Mouse (Mus musculus): ENCODE measurements at regions not wholly inside any gene's neighbourhood (a gene's known extent, or its start where the extent isn't known, plus 50 kb on each side); places are given as distances from the start of the nearest gene placed in this dataset.
"Not testable (repeated sequence)": the region's sequence is repeated elsewhere in the genome, so short reads cannot be mapped to it uniquely, and the experiment has no call there.

DNA sequence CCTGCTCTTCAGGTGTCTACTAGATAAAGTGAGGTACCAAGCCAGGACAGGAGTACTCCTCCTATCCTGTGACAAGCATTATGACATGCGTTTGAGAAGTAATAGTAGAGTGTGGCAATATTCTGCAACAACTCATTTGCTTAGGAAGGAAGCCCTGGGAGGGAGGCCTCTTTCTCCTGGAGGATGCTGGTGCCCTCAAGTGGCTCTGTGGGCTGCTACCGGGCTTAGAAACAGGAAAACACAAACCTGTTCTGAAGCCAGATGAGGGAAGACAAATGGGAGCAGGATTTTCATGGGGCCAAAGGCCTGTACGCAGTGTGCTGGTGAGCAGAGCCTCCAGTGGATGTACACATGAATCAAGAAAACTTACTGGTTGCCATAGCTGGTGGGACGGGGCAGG, 123.8 kb upstream of the Diaph3 start:
- WGBS = 83% methylated on average over 4 of the region's 4 CpGs
- no peaks in the 10 kb centered on the region for H3K36me3 ChIP-seq (ENCODE audit: control insufficient read depth, insufficient read depth, low read length)
- TF ChIP-seq POLR2A (IDR thresholded peaks at IDR 0.05; ENCODE audit: control insufficient read depth, extremely low read depth, insufficient read depth, low read length, poor library complexity) (no peak), CTCF (IDR thresholded peaks at IDR 0.05; ENCODE audit: borderline replicate concordance, control insufficient read depth, extremely low read depth, insufficient read depth, low read length, poor library complexity) (no peak)

DNA sequence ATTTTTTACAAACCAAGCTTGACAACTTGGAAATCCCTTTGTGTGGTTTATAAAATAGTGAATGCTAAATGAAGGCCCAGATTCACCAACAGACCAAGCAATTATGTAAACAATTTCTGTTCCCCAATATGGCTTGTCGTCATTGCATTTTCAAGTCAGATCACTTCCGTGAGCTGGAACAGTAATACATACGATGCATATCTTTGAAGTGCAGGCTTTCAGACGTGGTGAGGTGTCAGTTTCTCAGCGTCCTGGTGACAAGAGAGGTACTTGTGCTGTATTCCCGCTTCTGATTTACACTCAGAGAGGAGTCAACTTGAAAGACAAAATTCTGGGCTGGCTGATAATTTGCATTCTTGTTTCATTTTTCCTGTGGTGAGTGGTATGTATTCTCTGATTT, 125.3 kb upstream of the Diaph3 start:
- no peak overlapping the region for H3K4me3 ChIP-seq (ENCODE audit: control insufficient read depth, insufficient read depth, low read length)
- DNase-seq = no peak
- TF ChIP-seq POLR2A (IDR thresholded peaks at IDR 0.05; ENCODE audit: control insufficient read depth, extremely low read depth, insufficient read depth, low read length, poor library complexity) (no peak), CTCF (IDR thresholded peaks at IDR 0.05; ENCODE audit: borderline replicate concordance, control insufficient read depth, extremely low read depth, insufficient read depth, low read length, poor library complexity) (no peak)
- no peaks in the 10 kb centered on the region for H3K36me3 ChIP-seq (ENCODE audit: control insufficient read depth, insufficient read depth, low read length)
- no peaks in the 10 kb centered on the region for H3K4me1 ChIP-seq (replicated peaks; ENCODE audit: control insufficient read depth, insufficient read depth, low read length)
- H3K27me3 ChIP-seq (ENCODE audit: control insufficient read depth, insufficient read depth, low read length) = no peaks in the 10 kb centered on the region
- no peak overlapping the region for H3K27ac ChIP-seq (ENCODE audit: control insufficient read depth, insufficient read depth, low read length)
- 62% methylated on average over 6 of the region's 6 CpGs for WGBS

More for the DNA sequence above, 123.8 kb upstream of the Diaph3 start:
- Histone ChIP-seq H3K4me3 (ENCODE audit: control insufficient read depth, insufficient read depth, low read length) (no peak overlapping the region), H3K4me1 (replicated peaks; ENCODE audit: control insufficient read depth, insufficient read depth, low read length) (no peaks in the 10 kb centered on the region), H3K27me3 (ENCODE audit: control insufficient read depth, insufficient read depth, low read length) (no peaks in the 10 kb centered on the region), H3K27ac (ENCODE audit: control insufficient read depth, insufficient read depth, low read length) (no peak overlapping the region)
- no peak for DNase-seq

DNA sequence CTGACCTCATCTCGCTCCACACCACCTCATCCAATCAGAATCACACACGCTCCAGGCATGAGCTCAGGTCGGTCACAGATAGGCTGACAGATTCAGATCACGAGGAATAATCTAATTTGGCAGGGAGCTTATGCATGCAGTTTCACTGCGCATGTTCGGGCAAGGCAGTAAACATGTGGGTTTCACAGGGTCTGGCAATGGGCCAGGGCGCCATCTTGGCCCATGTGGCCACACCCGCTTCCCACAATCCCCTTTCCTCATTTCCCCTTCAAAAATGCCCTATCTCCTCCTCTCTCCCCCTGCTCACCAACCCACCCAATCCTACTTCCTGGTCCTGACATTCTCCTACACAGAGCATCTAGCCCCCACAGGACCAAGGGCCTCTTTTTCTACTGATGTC, 127.2 kb upstream of the Tdrd3 start:
- not testable (repeated sequence) for H3K4me3 ChIP-seq (ENCODE audit: control insufficient read depth, insufficient read depth, low read length)
- 97% methylated on average over 8 of the region's 8 CpGs for WGBS

DNA sequence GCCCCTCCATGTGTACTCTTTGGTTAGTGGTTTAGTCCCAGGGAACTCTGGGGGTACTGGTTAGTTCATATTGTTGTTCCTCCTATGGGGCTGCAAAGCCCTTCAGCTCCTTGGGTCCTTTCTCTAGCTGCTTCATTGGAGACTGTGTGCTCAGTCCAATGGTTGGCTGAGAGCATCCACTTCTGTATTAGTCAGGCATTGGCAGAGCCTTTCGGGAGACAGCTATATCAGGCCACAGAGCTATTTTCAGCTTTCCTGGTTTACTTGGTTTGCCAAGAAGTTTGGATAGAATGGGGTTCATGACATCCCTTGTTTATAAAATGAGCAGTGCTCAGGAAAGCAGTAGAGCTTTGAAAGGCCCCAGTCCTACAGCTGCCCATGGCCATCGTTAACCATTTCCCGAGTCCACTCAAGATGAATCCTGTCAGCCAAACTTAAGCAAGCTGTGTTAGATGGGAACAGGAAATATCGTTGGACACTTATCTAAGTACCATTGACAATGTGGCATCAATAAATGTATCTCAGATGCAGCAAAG, 126.7 kb upstream of the Tdrd3 start:
- no peaks in the 10 kb centered on the region for H3K4me1 ChIP-seq (replicated peaks; ENCODE audit: control insufficient read depth, insufficient read depth, low read length)
- no peak overlapping the region for H3K4me3 ChIP-seq (ENCODE audit: control insufficient read depth, insufficient read depth, low read length)
- H3K27me3 ChIP-seq (ENCODE audit: control insufficient read depth, insufficient read depth, low read length) = no peaks in the 10 kb centered on the region
- 94% methylated on average over 4 of the region's 4 CpGs for WGBS
- TF ChIP-seq POLR2A (IDR thresholded peaks at IDR 0.05; ENCODE audit: control insufficient read depth, extremely low read depth, insufficient read depth, low read length, poor library complexity) (no peak), CTCF (IDR thresholded peaks at IDR 0.05; ENCODE audit: borderline replicate concordance, control insufficient read depth, extremely low read depth, insufficient read depth, low read length, poor library complexity) (no peak)
- no peak overlapping the region for H3K27ac ChIP-seq (ENCODE audit: control insufficient read depth, insufficient read depth, low read length)
- DNase-seq = no peak
- no peaks in the 10 kb centered on the region for H3K36me3 ChIP-seq (ENCODE audit: control insufficient read depth, insufficient read depth, low read length)

More for the DNA sequence above, 127.2 kb upstream of the Tdrd3 start:
- not testable (repeated sequence) for H3K4me1 ChIP-seq (replicated peaks; ENCODE audit: control insufficient read depth, insufficient read depth, low read length); DNase-seq; H3K27me3 ChIP-seq (ENCODE audit: control insufficient read depth, insufficient read depth, low read length); H3K27ac ChIP-seq (ENCODE audit: control insufficient read depth, insufficient read depth, low read length); H3K36me3 ChIP-seq (ENCODE audit: control insufficient read depth, insufficient read depth, low read length)

DNA sequence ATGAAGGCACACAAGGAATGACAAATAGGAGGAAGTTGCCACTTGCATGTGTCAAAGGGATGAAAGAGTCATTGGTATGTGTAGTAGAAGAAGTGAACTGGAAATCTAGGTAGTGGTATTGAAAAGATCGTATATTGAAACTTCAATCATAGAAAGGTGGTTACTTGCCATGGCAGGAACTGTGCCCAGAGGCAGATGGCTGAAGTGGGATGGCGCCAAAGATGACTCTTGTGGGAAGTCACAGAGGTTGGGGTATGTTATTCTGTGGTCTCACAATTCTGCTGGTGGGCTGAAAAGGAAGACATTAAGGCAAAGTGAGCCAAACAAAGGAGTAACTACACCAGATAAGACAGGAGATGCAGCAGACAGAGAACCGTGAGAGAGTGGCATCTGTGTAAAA, 121.2 kb upstream of the Tdrd3 start:
- no peaks in the 10 kb centered on the region for H3K36me3 ChIP-seq (ENCODE audit: control insufficient read depth, insufficient read depth, low read length)
- H3K27ac ChIP-seq (ENCODE audit: control insufficient read depth, insufficient read depth, low read length) = no peak overlapping the region
- H3K4me1 ChIP-seq (replicated peaks; ENCODE audit: control insufficient read depth, insufficient read depth, low read length) = no peaks in the 10 kb centered on the region
- no peak for DNase-seq
- H3K27me3 ChIP-seq (ENCODE audit: control insufficient read depth, insufficient read depth, low read length) = no peaks in the 10 kb centered on the region
- no peak for TF ChIP-seq POLR2A (IDR thresholded peaks at IDR 0.05; ENCODE audit: control insufficient read depth, extremely low read depth, insufficient read depth, low read length, poor library complexity)
- no peak for TF ChIP-seq CTCF (IDR thresholded peaks at IDR 0.05; ENCODE audit: borderline replicate concordance, control insufficient read depth, extremely low read depth, insufficient read depth, low read length, poor library complexity)
- no peak overlapping the region for H3K4me3 ChIP-seq (ENCODE audit: control insufficient read depth, insufficient read depth, low read length)
- 89% methylated on average over 3 of the region's 3 CpGs for WGBS

DNA sequence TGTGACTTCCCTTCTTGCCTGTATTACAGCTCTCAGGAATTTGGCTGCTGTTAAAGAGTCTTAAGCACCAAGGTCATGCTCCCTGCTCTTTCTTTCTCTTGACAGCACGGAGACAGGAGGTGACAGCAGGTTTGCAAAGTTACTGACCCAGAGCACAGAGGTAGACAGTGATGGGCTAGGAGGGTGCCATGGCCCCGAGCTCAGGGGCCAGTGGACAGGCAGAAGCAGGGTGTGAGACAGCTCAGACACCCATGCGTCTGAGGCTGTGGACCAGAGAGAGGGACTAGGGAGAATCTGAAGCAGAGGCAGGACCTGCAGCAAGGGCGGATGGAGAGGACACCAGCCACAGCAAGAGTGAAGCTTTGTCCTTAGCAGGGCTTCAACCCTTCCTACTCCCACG, 119.3 kb upstream of the Tdrd3 start:
- 80% methylated on average over 5 of the region's 5 CpGs for WGBS
- H3K27me3 ChIP-seq (ENCODE audit: control insufficient read depth, insufficient read depth, low read length) = no peaks in the 10 kb centered on the region
- H3K27ac ChIP-seq (ENCODE audit: control insufficient read depth, insufficient read depth, low read length) = no peak overlapping the region
- TF ChIP-seq POLR2A (IDR thresholded peaks at IDR 0.05; ENCODE audit: control insufficient read depth, extremely low read depth, insufficient read depth, low read length, poor library complexity) = no peak
- TF ChIP-seq CTCF (IDR thresholded peaks at IDR 0.05; ENCODE audit: borderline replicate concordance, control insufficient read depth, extremely low read depth, insufficient read depth, low read length, poor library complexity) = no peak
- peaks cover 4% of the 10 kb centered on the region for H3K4me1 ChIP-seq (replicated peaks; ENCODE audit: control insufficient read depth, insufficient read depth, low read length)
- no peak overlapping the region for H3K4me3 ChIP-seq (ENCODE audit: control insufficient read depth, insufficient read depth, low read length)
- no peaks in the 10 kb centered on the region for H3K36me3 ChIP-seq (ENCODE audit: control insufficient read depth, insufficient read depth, low read length)
- no peak for DNase-seq

DNA sequence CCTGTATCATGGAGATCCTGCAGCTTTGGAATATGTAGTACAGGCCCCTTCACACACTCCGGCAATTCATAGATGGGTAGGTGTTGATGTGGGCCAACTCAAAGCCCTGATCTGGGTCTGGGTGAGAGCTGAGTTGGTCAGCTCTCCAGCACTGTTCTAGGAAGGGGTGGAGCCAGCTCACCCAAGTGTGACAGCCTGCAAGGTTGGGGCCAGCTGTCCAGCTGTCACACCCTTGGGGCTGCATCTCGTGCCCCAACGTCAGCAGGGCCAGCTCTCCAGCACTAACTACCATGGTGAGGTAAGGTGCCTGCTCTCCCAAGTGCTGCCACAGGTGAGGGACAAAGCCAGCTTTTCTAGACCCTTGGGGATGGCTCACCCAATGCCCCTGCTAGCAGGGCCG, 115.6 kb upstream of the Tdrd3 start:
- Histone ChIP-seq H3K4me1 (replicated peaks; ENCODE audit: control insufficient read depth, insufficient read depth, low read length) (peaks cover 4% of the 10 kb centered on the region), H3K27ac (ENCODE audit: control insufficient read depth, insufficient read depth, low read length) (no peak overlapping the region), H3K27me3 (ENCODE audit: control insufficient read depth, insufficient read depth, low read length) (no peaks in the 10 kb centered on the region), H3K36me3 (ENCODE audit: control insufficient read depth, insufficient read depth, low read length) (no peaks in the 10 kb centered on the region), H3K4me3 (ENCODE audit: control insufficient read depth, insufficient read depth, low read length) (no peak overlapping the region)
- TF ChIP-seq POLR2A (IDR thresholded peaks at IDR 0.05; ENCODE audit: control insufficient read depth, extremely low read depth, insufficient read depth, low read length, poor library complexity) (no peak), CTCF (IDR thresholded peaks at IDR 0.05; ENCODE audit: borderline replicate concordance, control insufficient read depth, extremely low read depth, insufficient read depth, low read length, poor library complexity) (no peak)
- WGBS = 95% methylated on average over 4 of the region's 4 CpGs
- DNase-seq = no peak
